Mouse (Mus musculus) megakaryocyte, embryonic 14.5 days (primary cell): ENCODE results near the gene Olfr203.
"Not testable (repeated sequence)": the region's sequence is repeated elsewhere in the genome, so short reads cannot be mapped to it uniquely, and the experiment has no call there.

Experiments used
- FLI1 ChIP-seq: IDR thresholded peaks from 2 replicates; pipeline ENCODE4 v1.6.1; 2012; ENCODE audit warnings: low read length, inconsistent platforms, mixed read lengths
- GATA1 ChIP-seq: IDR thresholded peaks from 3 replicates; pipeline ENCODE4 v1.6.1; 2012; ENCODE audit warnings: mixed read lengths, low read length, inconsistent platforms, borderline replicate concordance

GRCm38 (mm10) chr16:59287576-59287975, 11.1 kb upstream of the Olfr203 start:
- TF ChIP-seq FLI1, GATA1: not testable (repeated sequence)
